Mouse (Mus musculus): Measurements from ENCODE around the gene 2900026A02Rik. TPM values are rescaled to one million over a fixed set of nuclear protein-coding genes. Genes with fewer than 3 reads are reported as not detected.
A peak's percentile ranks its signal among the peaks of the same experiment; 100 is the strongest.

The 2900026A02Rik gene
- polyA plus RNA-seq, 1 experiment from 2014 or later, result 2.9 TPM

DNA sequence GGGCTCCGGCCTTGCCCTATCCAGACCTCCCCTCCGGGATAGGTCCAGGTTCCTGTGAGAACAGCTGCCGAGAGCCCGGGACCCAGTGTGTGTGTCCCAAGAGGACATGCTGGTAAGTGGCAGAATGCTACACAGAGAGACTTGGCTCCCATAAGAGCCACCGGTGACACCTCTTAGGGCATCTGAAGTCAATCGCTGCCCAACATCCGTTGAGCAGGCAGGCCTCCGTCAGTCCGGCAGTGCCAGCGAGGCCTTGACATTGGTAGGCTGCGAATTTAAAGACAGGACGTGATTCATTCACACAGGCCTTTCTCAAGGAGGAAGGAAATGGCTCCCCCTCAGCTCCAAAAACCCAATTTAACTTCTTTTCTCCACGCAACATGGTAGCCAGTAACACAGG is 11.1 kb downstream of the 2900026A02Rik start:
- Histone ChIP-seq H3K27ac (replicated peaks) (peak overlapping the region; percentile 65), H3K4me3 (no peak overlapping the region), H3K4me2 (replicated peaks) (no peak overlapping the region), H3K36me3 (no peaks in the 10 kb centered on the region), H3K9ac (replicated peaks) (no peak overlapping the region), H3K27me3 (no peaks in the 10 kb centered on the region), H3K4me1 (peaks cover 16% of the 10 kb centered on the region), H3K9me3 (no peaks in the 10 kb centered on the region)
- 89% methylated on average over 13 of the region's 13 CpGs for WGBS
- ATAC-seq (ENCODE audit: low FRiP score, low read depth), result no peak

DNA sequence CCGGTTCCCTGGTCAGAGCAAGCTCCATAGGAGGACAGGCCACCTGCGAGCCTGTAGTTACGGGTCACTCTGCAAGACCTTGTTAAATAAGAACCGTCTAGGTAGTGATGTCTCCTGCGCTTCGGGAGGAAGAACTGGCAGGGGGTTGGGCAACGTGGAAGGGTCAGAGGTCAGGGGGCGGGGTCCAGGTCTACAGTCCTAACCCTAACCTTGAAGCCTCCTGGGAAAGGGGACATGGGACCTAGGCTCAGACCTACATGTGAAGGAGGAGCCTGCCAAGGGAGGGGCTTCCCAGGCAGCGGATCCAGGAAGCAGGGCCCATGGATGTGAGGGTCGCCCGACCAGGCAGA is 11.7 kb downstream of the 2900026A02Rik start:
- peaks cover 16% of the 10 kb centered on the region for H3K4me1 ChIP-seq
- no peak overlapping the region for H3K9ac ChIP-seq (replicated peaks)
- no peaks in the 10 kb centered on the region for H3K27me3 ChIP-seq
- no peaks in the 10 kb centered on the region for H3K9me3 ChIP-seq
- no peak overlapping the region for H3K4me2 ChIP-seq (replicated peaks)
- ATAC-seq (ENCODE audit: low FRiP score, low read depth), result no peak
- no peaks in the 10 kb centered on the region for H3K36me3 ChIP-seq
- no peak overlapping the region for H3K4me3 ChIP-seq
- WGBS, result 57% methylated on average over 11 of the region's 11 CpGs
- H3K27ac ChIP-seq (replicated peaks), result peak overlapping the region; percentile 65

DNA sequence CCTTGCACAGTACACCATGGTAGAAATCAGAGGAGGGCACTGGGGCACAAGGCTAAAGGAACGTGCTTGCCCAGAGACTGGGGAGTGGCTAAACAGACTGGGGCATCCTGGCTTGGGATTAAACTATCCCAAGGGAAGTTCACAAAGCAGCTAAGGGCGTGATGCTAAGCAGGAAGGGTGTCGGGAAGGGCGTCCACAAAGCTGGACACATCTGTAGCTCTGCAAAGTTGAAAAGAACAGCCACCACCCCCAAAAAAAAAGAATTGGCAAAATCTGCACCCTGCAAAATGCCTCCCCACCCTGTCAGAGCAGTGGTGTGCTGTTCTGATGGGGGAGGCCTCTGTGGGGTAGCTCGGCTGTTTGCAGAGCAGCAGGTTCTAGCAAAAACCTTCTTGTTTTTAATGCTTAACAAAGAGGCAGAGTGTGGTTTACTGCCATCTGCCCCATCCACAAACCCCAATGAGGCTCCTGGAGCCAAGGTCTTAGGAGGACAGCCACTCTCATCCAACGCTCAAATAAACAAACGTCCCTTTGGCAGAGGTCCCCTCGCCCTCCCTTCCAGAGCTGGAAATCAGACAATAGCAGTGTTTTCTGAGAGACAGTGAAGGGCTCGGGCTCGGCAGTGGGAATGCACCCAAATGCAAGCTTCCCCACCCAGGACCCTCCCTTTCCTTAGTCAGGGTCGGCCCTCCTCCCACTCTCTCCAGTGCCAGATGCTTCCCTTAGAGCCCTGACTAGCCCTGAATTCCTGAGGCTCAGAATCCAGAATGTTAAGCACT is 12.2 kb downstream of the 2900026A02Rik start:
- Histone ChIP-seq H3K4me2 (replicated peaks) (no peak overlapping the region), H3K4me3 (no peak overlapping the region), H3K36me3 (no peaks in the 10 kb centered on the region), H3K9ac (replicated peaks) (no peak overlapping the region), H3K9me3 (no peaks in the 10 kb centered on the region), H3K4me1 (peaks cover 16% of the 10 kb centered on the region), H3K27me3 (no peaks in the 10 kb centered on the region), H3K27ac (replicated peaks) (peak overlapping the region; percentile 65)
- 50% methylated on average over 11 of the region's 11 CpGs for WGBS
- ATAC-seq (ENCODE audit: low FRiP score, low read depth), result no peak

DNA sequence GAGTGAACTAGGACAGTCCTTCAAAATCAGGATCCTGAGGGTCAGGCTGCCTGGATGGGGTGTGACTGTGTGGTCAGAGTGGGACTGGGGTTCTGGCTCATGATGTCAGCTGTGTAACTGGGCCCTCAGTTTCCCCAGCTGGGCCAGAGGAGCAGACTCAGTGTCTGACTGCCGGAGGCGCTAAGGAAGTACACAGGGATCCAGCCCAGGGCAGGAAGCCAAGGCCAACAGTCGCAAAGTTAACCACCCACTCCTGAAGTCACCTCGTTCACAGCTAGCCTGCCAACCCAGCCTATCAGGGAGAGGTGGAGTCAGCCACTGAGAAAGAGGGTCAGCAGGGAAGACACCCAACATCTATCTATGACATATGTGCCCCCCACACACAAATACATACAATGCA is 13.0 kb downstream of the 2900026A02Rik start:
- WGBS, result 84% methylated on average over 4 of the region's 4 CpGs
- ATAC-seq (ENCODE audit: low FRiP score, low read depth), result no peak
- Histone ChIP-seq H3K9me3 (no peaks in the 10 kb centered on the region), H3K4me3 (no peak overlapping the region), H3K4me2 (replicated peaks) (no peak overlapping the region), H3K36me3 (no peaks in the 10 kb centered on the region), H3K27ac (replicated peaks) (peak overlapping the region; percentile 65; the same call in 1 of the 2 replicates), H3K9ac (replicated peaks) (no peak overlapping the region), H3K4me1 (peaks cover 16% of the 10 kb centered on the region), H3K27me3 (no peaks in the 10 kb centered on the region)

DNA sequence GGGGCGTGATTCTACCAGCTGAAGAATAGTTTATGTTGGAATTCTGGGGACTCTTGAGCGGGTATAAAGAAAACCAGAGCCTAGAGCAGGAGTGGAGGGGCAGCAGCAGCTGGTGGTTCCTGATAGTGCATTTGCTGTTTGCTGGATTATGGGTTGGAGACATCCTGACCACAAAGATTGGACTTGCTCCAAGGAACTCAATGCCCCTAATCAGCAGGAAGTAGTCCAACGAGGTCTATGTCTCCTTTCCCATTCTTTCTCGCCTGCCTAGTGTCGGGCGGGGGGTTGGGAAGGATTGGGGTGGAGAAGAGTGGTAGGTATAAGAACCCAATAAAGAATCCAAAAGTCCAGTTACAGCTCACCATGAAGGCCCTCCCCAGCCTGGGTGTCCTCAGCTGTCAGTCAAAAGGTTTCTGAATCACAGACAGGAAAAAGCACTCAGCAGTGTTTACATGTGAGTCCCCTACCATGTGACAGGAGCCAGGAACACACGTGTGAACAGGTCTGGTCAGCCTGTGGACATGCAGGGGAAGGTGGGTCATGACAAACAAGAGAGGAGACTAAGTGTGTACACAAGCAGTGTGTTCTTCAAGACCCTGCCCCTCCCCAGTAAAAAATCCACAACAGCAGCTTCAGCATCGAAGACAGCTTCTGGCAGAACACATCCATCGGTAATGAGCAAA is 14.2 kb downstream of the 2900026A02Rik start:
- Histone ChIP-seq H3K9ac (replicated peaks) (no peak overlapping the region), H3K27me3 (no peaks in the 10 kb centered on the region), H3K4me2 (replicated peaks) (no peak overlapping the region), H3K4me1 (peaks cover 16% of the 10 kb centered on the region), H3K36me3 (no peaks in the 10 kb centered on the region), H3K9me3 (no peaks in the 10 kb centered on the region), H3K27ac (replicated peaks) (no peak overlapping the region), H3K4me3 (no peak overlapping the region)
- no peak for ATAC-seq (ENCODE audit: low FRiP score, low read depth)
- WGBS, result 67% methylated on average over 9 of the region's 9 CpGs

DNA sequence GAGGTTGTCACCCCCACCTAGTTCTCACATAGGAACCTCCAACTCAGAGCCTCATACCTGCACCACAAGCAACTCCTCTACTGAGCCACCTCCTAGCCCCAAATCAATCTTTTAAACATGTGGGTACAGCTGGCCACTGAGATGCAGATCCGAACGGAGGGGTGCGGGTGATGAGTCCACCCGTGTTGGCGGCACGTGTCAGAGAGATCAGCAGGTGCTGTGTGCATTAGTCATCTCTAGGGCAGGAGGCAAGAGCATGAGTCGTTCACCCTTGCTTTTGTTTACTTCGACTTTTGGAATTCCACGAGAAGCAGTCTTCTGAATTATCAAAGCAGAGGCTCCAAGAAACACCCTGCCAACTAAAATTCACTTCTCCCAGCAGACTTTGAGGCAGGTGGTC is 16.8 kb downstream of the 2900026A02Rik start:
- 92% methylated on average over 9 of the region's 9 CpGs for WGBS
- peaks cover 9% of the 10 kb centered on the region for H3K4me1 ChIP-seq
- H3K9me3 ChIP-seq, result no peaks in the 10 kb centered on the region
- no peak for ATAC-seq (ENCODE audit: low FRiP score, low read depth)
- no peak overlapping the region for H3K4me3 ChIP-seq
- no peak overlapping the region for H3K9ac ChIP-seq (replicated peaks)
- H3K27ac ChIP-seq (replicated peaks), result no peak overlapping the region
- H3K27me3 ChIP-seq, result no peaks in the 10 kb centered on the region
- no peaks in the 10 kb centered on the region for H3K36me3 ChIP-seq
- H3K4me2 ChIP-seq (replicated peaks), result no peak overlapping the region

DNA sequence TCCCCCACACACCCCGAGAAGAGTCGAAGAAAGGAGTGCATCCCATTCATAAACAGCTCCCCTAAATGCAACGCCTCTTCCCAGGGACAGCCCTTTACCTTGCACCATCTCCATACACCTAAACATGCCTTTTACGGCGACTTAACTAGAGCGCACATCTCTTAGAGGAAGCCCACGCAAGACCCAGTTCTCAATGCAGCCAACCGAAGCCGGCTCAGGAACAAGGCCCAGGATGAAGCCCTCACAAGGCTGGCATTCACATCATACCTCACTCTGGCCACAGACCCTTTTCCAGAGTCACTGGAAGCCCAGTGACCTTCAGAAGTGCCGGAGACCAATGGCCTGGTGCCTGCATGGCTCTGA is 21.3 kb downstream of the 2900026A02Rik start:
- H3K4me3 ChIP-seq, result no peak overlapping the region
- H3K9me3 ChIP-seq, result no peaks in the 10 kb centered on the region
- no peaks in the 10 kb centered on the region for H3K27me3 ChIP-seq
- ATAC-seq (ENCODE audit: low FRiP score, low read depth), result no peak
- 90% methylated on average over 10 of the region's 10 CpGs for WGBS
- no peak overlapping the region for H3K4me2 ChIP-seq (replicated peaks)
- no peaks in the 10 kb centered on the region for H3K4me1 ChIP-seq
- no peak overlapping the region for H3K9ac ChIP-seq (replicated peaks)
- no peaks in the 10 kb centered on the region for H3K36me3 ChIP-seq
- H3K27ac ChIP-seq (replicated peaks), result no peak overlapping the region

DNA sequence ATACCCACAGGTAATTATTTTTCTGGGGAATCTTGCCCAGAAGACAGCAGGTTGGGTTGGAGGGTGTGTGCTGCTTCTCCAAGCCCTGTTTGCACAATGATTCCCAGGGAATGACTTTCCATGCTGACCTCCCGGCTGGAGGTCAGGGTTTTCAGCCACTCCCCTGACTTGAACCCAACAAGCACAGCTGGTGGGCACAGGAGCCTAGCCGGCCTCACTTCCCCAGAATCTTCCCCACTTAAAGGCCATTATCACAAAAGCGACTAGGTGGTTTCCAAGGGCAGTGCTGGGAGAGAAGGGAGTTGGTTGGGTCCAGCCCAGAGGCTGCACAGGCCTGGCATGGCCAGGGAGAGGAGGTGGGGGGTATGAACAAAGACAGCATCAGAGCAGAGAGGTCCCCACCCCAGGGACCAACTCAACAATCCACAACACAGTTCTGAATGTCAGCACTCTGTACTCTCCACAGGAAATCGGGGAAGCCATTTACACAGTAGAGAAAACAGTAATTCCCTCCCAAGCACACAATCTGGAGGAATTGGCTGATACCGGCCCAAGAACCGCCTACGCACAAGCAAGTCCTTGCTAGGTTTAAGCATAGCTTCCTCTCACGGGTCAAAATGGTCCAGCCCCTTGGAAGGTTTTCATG is 21.8 kb downstream of the 2900026A02Rik start:
- Histone ChIP-seq H3K4me1 (no peaks in the 10 kb centered on the region), H3K9ac (replicated peaks) (no peak overlapping the region), H3K4me2 (replicated peaks) (no peak overlapping the region), H3K27ac (replicated peaks) (no peak overlapping the region), H3K9me3 (no peaks in the 10 kb centered on the region), H3K4me3 (no peak overlapping the region), H3K27me3 (no peaks in the 10 kb centered on the region), H3K36me3 (no peaks in the 10 kb centered on the region)
- no peak for ATAC-seq (ENCODE audit: low FRiP score, low read depth)
- 57% methylated on average over 8 of the region's 8 CpGs for WGBS

DNA sequence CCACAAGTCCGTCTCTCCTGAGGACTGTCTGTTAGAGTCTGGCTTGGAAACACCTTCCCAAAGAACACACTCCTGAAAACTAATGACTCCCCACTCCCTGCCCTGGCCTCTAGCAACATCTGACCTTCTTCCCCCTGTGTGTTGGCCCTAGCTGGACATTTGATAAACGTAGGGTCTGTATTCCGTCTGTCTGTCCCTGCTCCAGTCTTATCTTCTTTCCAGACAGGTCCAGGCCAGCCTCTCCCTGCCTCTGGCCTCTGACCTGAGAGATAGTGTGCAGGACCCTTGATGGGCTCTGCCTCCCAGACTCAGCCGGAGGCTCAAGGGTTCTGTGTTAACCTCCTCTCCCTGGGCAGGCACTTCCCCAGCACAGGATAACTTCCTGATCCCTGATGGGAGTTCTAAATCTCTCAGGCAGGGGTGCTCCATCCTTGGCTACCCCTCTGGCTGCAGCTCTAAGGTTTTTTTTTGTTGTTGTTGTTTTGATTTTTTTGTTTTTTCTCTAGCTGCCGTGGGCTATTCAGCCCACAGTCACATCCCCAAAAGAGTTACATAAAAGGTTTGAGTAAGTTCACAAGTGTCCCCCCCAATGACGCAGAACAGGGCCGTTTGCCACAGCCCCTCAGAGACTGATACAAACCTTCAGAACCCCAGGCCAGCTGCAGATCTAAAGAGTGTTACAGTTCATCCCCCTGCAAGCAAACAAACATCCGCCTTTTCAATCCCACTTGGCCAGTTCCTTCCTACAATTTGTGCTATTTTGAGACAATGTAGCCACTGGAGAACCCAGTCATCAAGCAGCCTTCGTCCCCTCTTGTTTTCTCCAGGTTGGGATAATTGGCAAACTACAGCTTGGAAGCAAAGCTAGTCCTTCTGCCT is 23.9 kb downstream of the 2900026A02Rik start:
- no peaks in the 10 kb centered on the region for H3K9me3 ChIP-seq
- H3K36me3 ChIP-seq, result no peaks in the 10 kb centered on the region
- no peak overlapping the region for H3K4me3 ChIP-seq
- 0 out of 2 replicates have a peak overlapping the region, but pooled peaks have one; percentile 10 for H3K27ac ChIP-seq (replicated peaks)
- H3K4me2 ChIP-seq (replicated peaks), result no peak overlapping the region
- ATAC-seq (ENCODE audit: low FRiP score, low read depth), result no peak
- H3K27me3 ChIP-seq, result no peaks in the 10 kb centered on the region
- 80% methylated on average over 9 of the region's 9 CpGs for WGBS
- peaks cover 2% of the 10 kb centered on the region; the same call in 1 of the 2 replicates for H3K4me1 ChIP-seq
- no peak overlapping the region for H3K9ac ChIP-seq (replicated peaks)

DNA sequence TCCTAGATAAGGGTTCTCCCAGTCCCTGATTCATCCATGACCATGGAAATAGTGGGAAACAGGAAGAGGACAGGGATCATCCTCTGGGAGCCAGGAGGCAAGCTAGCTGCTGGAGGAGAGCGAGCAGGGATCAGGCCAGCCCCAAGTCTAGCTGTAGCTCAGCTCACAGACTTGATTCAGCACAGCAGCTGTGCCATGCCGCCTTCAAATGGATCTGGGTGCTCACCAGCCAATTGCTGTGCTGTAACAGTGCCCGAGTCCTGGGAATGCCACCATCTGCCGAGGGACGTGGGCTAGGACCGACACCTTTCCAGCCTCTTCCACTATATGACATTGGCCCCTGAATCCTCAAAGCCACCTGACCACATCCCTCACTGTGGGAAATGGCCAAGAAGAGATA is 25.1 kb downstream of the 2900026A02Rik start:
- no peak overlapping the region for H3K9ac ChIP-seq (replicated peaks)
- H3K4me1 ChIP-seq, result peaks cover 7% of the 10 kb centered on the region; the same call in 1 of the 2 replicates
- H3K27ac ChIP-seq (replicated peaks), result no peak overlapping the region
- no peak for ATAC-seq (ENCODE audit: low FRiP score, low read depth)
- no peak overlapping the region for H3K4me3 ChIP-seq
- H3K4me2 ChIP-seq (replicated peaks), result no peak overlapping the region
- WGBS, result 93% methylated on average over 6 of the region's 6 CpGs
- H3K36me3 ChIP-seq, result no peaks in the 10 kb centered on the region
- H3K9me3 ChIP-seq, result no peaks in the 10 kb centered on the region
- no peaks in the 10 kb centered on the region for H3K27me3 ChIP-seq

DNA sequence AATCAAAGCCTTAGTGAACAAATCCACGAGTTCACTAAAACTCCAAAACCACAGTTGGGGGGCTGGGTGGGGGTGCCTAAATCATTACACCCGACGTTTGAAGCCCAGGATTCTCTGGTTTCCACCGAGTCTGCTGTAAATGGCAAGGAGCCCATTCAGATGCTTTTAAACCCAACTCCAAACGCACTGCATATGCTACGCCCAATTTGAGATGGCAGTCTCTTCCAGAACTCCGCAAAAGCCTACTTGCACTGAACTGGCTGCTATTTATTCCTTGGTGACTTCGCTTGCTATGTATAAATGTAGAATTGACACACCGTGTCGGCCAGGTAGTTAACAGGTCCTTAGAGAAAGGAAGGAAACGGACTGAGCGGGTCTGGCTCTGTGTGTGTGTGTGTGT is 25.6 kb downstream of the 2900026A02Rik start:
- ATAC-seq (ENCODE audit: low FRiP score, low read depth), result no peak
- H3K4me3 ChIP-seq, result no peak overlapping the region
- no peaks in the 10 kb centered on the region for H3K9me3 ChIP-seq
- H3K27ac ChIP-seq (replicated peaks), result no peak overlapping the region
- 87% methylated on average over 12 of the region's 12 CpGs for WGBS
- peaks cover 7% of the 10 kb centered on the region; the same call in 1 of the 2 replicates for H3K4me1 ChIP-seq
- H3K9ac ChIP-seq (replicated peaks), result no peak overlapping the region
- H3K4me2 ChIP-seq (replicated peaks), result no peak overlapping the region
- H3K27me3 ChIP-seq, result no peaks in the 10 kb centered on the region
- H3K36me3 ChIP-seq, result no peaks in the 10 kb centered on the region

All from midbrain, embryonic 12.5 days (tissue).